Mouse (Mus musculus): Measurements from ENCODE around the gene Notch2. TPM values are rescaled to one million over a fixed set of nuclear protein-coding genes. Genes with fewer than 3 reads are reported as not detected.

Notch2 gene
- polyA plus RNA-seq, 1 experiment from 2014 or later: 35.7 TPM

DNA sequence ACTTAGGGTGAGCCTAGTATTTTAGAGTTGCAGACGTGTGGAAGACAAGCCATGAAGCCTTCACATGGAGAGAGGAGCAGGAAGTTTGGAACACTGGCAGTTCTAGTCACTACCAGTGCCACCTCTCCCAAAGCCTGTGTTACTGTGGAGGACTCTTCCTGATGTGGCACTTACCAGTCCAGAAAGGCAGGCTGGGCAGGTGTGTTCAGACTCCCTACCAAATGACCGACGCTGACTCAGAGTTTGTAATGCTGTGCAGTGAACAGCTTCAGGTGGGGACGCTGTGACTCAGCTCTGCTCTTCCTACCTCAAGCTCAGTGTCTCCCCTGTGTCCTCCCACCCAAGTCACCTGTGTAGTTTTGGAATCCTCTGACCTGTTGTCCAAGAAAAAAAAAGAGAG lies 67.3 kb downstream of the Notch2 start:
- H3K9me3 ChIP-seq (ENCODE audit: control insufficient read depth, low read length): no peaks in the 10 kb centered on the region
- no peak overlapping the region for H3K9ac ChIP-seq (ENCODE audit: low read length)
- H3K4me1 ChIP-seq (replicated peaks; ENCODE audit: control insufficient read depth, insufficient read depth, low read length): peaks cover 7% of the 10 kb centered on the region; the same call in 1 of the 2 replicates
- no peak overlapping the region for H3K4me2 ChIP-seq (ENCODE audit: low read depth, low read length)
- H3K27ac ChIP-seq (ENCODE audit: low read length): no peak overlapping the region
- H3K4me3 ChIP-seq (ENCODE audit: low read length): no peak overlapping the region
- 71% methylated on average over 4 of the region's 4 CpGs for WGBS
- H3K36me3 ChIP-seq (ENCODE audit: control insufficient read depth, insufficient read depth, low read length): peaks cover 17% of the 10 kb centered on the region
- ATAC-seq (ENCODE audit: low read depth): no peak
- no peaks in the 10 kb centered on the region for H3K27me3 ChIP-seq (ENCODE audit: control insufficient read depth, insufficient read depth, low read depth, low read length)

DNA sequence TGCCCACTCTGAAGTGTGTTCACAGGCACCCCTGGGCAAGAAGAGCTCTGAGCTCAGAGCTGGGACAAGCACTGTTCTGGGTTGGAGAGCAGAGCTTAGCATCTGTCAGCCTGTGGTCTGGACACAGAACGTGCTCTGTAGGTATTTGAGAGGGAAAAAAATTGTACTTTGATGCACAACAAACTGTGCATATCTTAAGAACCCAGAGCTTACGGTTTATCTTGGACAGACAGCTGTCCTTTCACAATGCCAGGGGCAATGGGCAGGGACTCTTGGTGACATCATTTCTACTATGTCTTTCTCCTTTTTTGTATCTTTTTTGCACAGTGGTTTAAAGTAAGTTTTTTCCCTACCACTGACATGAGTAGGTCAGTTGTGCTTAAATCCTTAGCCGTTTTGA lies 68.9 kb downstream of the Notch2 start:
- Histone ChIP-seq H3K4me3 (ENCODE audit: low read length) (no peak overlapping the region), H3K27ac (ENCODE audit: low read length) (no peak overlapping the region), H3K36me3 (ENCODE audit: control insufficient read depth, insufficient read depth, low read length) (peaks cover 21% of the 10 kb centered on the region), H3K9ac (ENCODE audit: low read length) (no peak overlapping the region), H3K27me3 (ENCODE audit: control insufficient read depth, insufficient read depth, low read depth, low read length) (no peaks in the 10 kb centered on the region), H3K4me2 (ENCODE audit: low read depth, low read length) (no peak overlapping the region), H3K4me1 (replicated peaks; ENCODE audit: control insufficient read depth, insufficient read depth, low read length) (peaks cover 11% of the 10 kb centered on the region; the same call in 1 of the 2 replicates), H3K9me3 (ENCODE audit: control insufficient read depth, low read length) (no peaks in the 10 kb centered on the region)
- ATAC-seq (ENCODE audit: low read depth): no peak
- 85% methylated on average over 3 of the region's 3 CpGs for WGBS

- Histone ChIP-seq H3K9me3 (ENCODE audit: control insufficient read depth, low read length) (no peaks in the 10 kb centered on the region), H3K9ac (ENCODE audit: low read length) (no peak overlapping the region), H3K27me3 (ENCODE audit: control insufficient read depth, insufficient read depth, low read depth, low read length) (no peaks in the 10 kb centered on the region), H3K36me3 (ENCODE audit: control insufficient read depth, insufficient read depth, low read length) (peaks cover 20% of the 10 kb centered on the region), H3K4me1 (replicated peaks; ENCODE audit: control insufficient read depth, insufficient read depth, low read length) (peaks cover 11% of the 10 kb centered on the region; the same call in 1 of the 2 replicates), H3K27ac (ENCODE audit: low read length) (no peak overlapping the region), H3K4me3 (ENCODE audit: low read length) (no peak overlapping the region), H3K4me2 (ENCODE audit: low read depth, low read length) (no peak overlapping the region)
- no peak for ATAC-seq (ENCODE audit: low read depth)
- 76% methylated on average over 3 of the region's 3 CpGs for WGBS
Observed at GRCm38 (mm10) chr3:98082972-98083371, 69.6 kb downstream of the Notch2 start.

GRCm38 (mm10) chr3:98084061-98084655 lies 70.8 kb downstream of the Notch2 start:
- no peaks in the 10 kb centered on the region for H3K9me3 ChIP-seq (ENCODE audit: control insufficient read depth, low read length)
- no peak overlapping the region for H3K4me3 ChIP-seq (ENCODE audit: low read length)
- no peak for ATAC-seq (ENCODE audit: low read depth)
- H3K27me3 ChIP-seq (ENCODE audit: control insufficient read depth, insufficient read depth, low read depth, low read length): no peaks in the 10 kb centered on the region
- peaks cover 11% of the 10 kb centered on the region; the same call in 1 of the 2 replicates for H3K4me1 ChIP-seq (replicated peaks; ENCODE audit: control insufficient read depth, insufficient read depth, low read length)
- peaks cover 19% of the 10 kb centered on the region for H3K36me3 ChIP-seq (ENCODE audit: control insufficient read depth, insufficient read depth, low read length)
- H3K4me2 ChIP-seq (ENCODE audit: low read depth, low read length): no peak overlapping the region
- 73% methylated on average over 8 of the region's 8 CpGs for WGBS
- H3K9ac ChIP-seq (ENCODE audit: low read length): no peak overlapping the region
- no peak overlapping the region for H3K27ac ChIP-seq (ENCODE audit: low read length)

DNA sequence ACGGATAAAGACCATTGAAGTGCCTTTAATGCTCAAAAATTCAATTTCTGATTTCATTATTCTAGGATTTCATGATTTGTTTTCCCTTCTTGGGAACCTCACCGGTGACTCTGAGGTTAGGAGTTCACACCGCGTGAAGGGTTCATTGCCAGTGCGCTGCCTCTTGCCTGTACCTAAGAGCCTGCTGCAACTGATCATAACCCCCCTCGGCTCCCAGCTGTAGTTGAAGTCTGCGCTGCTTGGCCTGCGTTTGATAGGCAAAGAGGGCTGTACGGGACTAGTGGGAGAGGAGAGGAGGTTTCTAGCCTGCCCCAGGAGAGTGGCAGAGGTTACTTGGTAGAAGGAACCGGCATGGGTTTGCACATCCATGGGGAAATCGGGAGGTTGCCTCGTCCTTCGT lies 71.5 kb downstream of the Notch2 start:
- Histone ChIP-seq H3K27me3 (ENCODE audit: control insufficient read depth, insufficient read depth, low read depth, low read length) (no peaks in the 10 kb centered on the region), H3K9me3 (ENCODE audit: control insufficient read depth, low read length) (no peaks in the 10 kb centered on the region), H3K4me3 (ENCODE audit: low read length) (no peak overlapping the region), H3K36me3 (ENCODE audit: control insufficient read depth, insufficient read depth, low read length) (peaks cover 19% of the 10 kb centered on the region), H3K27ac (ENCODE audit: low read length) (no peak overlapping the region), H3K4me2 (ENCODE audit: low read depth, low read length) (no peak overlapping the region), H3K4me1 (replicated peaks; ENCODE audit: control insufficient read depth, insufficient read depth, low read length) (peaks cover 12% of the 10 kb centered on the region; the same call in 1 of the 2 replicates), H3K9ac (ENCODE audit: low read length) (no peak overlapping the region)
- no peak for ATAC-seq (ENCODE audit: low read depth)
- 75% methylated on average over 13 of the region's 13 CpGs for WGBS

- Histone ChIP-seq H3K4me1 (replicated peaks; ENCODE audit: control insufficient read depth, insufficient read depth, low read length) (peaks cover 13% of the 10 kb centered on the region; the same call in 1 of the 2 replicates), H3K9ac (ENCODE audit: low read length) (no peak overlapping the region), H3K4me3 (ENCODE audit: low read length) (no peak overlapping the region), H3K36me3 (ENCODE audit: control insufficient read depth, insufficient read depth, low read length) (peaks cover 19% of the 10 kb centered on the region), H3K27ac (ENCODE audit: low read length) (no peak overlapping the region; the same call in 1 of the 2 replicates), H3K27me3 (ENCODE audit: control insufficient read depth, insufficient read depth, low read depth, low read length) (no peaks in the 10 kb centered on the region), H3K9me3 (ENCODE audit: control insufficient read depth, low read length) (no peaks in the 10 kb centered on the region), H3K4me2 (ENCODE audit: low read depth, low read length) (no peak overlapping the region)
- 21% methylated on average over 5 of the region's 5 CpGs for WGBS
- peak; percentile 63 for ATAC-seq (ENCODE audit: low read depth)
Observed at GRCm38 (mm10) chr3:98085812-98086268, 72.5 kb downstream of the Notch2 start.

DNA sequence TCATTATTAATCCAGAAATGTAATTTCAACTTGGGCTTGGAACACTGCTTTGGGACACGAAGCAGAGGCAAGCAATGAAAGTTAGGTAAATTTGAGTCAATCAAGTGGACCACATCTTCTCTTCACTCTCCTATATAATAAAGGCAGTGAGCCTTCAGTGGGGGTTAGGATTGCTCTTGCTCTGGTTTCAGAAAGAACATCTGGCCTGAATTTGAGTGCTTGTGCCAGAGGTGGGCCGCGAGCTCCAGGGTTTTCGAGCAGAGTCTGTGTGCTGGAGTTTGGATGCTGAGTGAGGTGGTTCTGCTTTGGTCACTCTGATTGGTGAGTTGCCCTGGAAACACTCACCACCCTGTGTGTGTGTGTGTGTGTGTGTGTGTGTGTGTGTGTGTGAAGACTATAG lies 73.1 kb downstream of the Notch2 start:
- H3K27ac ChIP-seq (ENCODE audit: low read length): no peak overlapping the region
- no peak overlapping the region for H3K9ac ChIP-seq (ENCODE audit: low read length)
- no peak overlapping the region for H3K4me2 ChIP-seq (ENCODE audit: low read depth, low read length)
- 69% methylated on average over 4 of the region's 4 CpGs for WGBS
- peaks cover 19% of the 10 kb centered on the region for H3K36me3 ChIP-seq (ENCODE audit: control insufficient read depth, insufficient read depth, low read length)
- no peaks in the 10 kb centered on the region for H3K27me3 ChIP-seq (ENCODE audit: control insufficient read depth, insufficient read depth, low read depth, low read length)
- peaks cover 13% of the 10 kb centered on the region; the same call in 1 of the 2 replicates for H3K4me1 ChIP-seq (replicated peaks; ENCODE audit: control insufficient read depth, insufficient read depth, low read length)
- H3K4me3 ChIP-seq (ENCODE audit: low read length): no peak overlapping the region
- no peak for ATAC-seq (ENCODE audit: low read depth)
- H3K9me3 ChIP-seq (ENCODE audit: control insufficient read depth, low read length): no peaks in the 10 kb centered on the region

GRCm38 (mm10) chr3:98086860-98087259 lies 73.5 kb downstream of the Notch2 start:
- H3K27me3 ChIP-seq (ENCODE audit: control insufficient read depth, insufficient read depth, low read depth, low read length): no peaks in the 10 kb centered on the region
- H3K4me3 ChIP-seq (ENCODE audit: low read length): no peak overlapping the region
- no peaks in the 10 kb centered on the region for H3K9me3 ChIP-seq (ENCODE audit: control insufficient read depth, low read length)
- H3K36me3 ChIP-seq (ENCODE audit: control insufficient read depth, insufficient read depth, low read length): peaks cover 17% of the 10 kb centered on the region
- no peak overlapping the region for H3K4me2 ChIP-seq (ENCODE audit: low read depth, low read length)
- H3K4me1 ChIP-seq (replicated peaks; ENCODE audit: control insufficient read depth, insufficient read depth, low read length): peaks cover 13% of the 10 kb centered on the region; the same call in 1 of the 2 replicates
- 49% methylated on average over 5 of the region's 5 CpGs for WGBS
- no peak overlapping the region for H3K27ac ChIP-seq (ENCODE audit: low read length)
- no peak for ATAC-seq (ENCODE audit: low read depth)
- H3K9ac ChIP-seq (ENCODE audit: low read length): no peak overlapping the region

DNA sequence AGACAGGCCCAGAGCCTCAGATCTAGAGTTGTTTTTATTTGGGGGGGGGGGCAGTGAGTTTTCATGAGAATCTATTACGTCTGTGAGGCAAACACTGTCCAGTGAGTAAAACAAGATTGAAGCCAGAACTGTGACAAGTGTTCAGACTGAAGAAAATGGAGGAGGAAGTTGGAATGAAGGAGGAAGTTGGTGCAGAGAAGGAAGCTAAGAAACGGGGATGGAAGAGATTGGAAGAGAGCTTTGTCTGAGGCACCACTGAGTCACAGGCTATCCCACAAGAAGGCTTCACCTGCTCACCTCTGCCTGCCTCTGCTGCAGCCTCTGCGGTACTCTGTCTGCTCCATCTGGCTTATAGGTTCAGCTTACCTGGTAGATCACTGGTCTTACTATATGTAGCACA lies 74.2 kb downstream of the Notch2 start:
- Histone ChIP-seq H3K9me3 (ENCODE audit: control insufficient read depth, low read length) (no peaks in the 10 kb centered on the region), H3K4me1 (replicated peaks; ENCODE audit: control insufficient read depth, insufficient read depth, low read length) (peaks cover 17% of the 10 kb centered on the region), H3K27me3 (ENCODE audit: control insufficient read depth, insufficient read depth, low read depth, low read length) (no peaks in the 10 kb centered on the region), H3K4me3 (ENCODE audit: low read length) (no peak overlapping the region), H3K9ac (ENCODE audit: low read length) (no peak overlapping the region), H3K36me3 (ENCODE audit: control insufficient read depth, insufficient read depth, low read length) (peaks cover 14% of the 10 kb centered on the region), H3K4me2 (ENCODE audit: low read depth, low read length) (no peak overlapping the region), H3K27ac (ENCODE audit: low read length) (no peak overlapping the region)
- 89% methylated on average over 3 of the region's 3 CpGs for WGBS
- ATAC-seq (ENCODE audit: low read depth): no peak

Measured in lung, embryonic 16.5 days (tissue).